Mouse (Mus musculus) common myeloid progenitor, adult 5-6 weeks (primary cell): ENCODE results near the gene Fhdc1. TPM values are rescaled to one million over a fixed set of nuclear protein-coding genes. Genes with fewer than 3 reads are reported as not detected.

Experiments used
- ATAC-seq: replicated peaks from 2 replicates; pipeline ENCODE4 v1.8.0; 2016; ENCODE audit warnings: low read depth, mild to moderate bottlenecking, moderate TSS enrichment, inconsistent platforms; ENCODE audit not compliant: poor library complexity, severe bottlenecking
- total RNA-seq: library from RNA; stranded (forward); fragments of 200-1000, 187-1606 nt; gene quantifications from 2 replicates; pipeline ENCODE4 v1.2.3, GENCODE M21; 2017

The Fhdc1 gene
- total RNA-seq, 1 experiment from 2014 or later: 0.64 TPM

DNA sequence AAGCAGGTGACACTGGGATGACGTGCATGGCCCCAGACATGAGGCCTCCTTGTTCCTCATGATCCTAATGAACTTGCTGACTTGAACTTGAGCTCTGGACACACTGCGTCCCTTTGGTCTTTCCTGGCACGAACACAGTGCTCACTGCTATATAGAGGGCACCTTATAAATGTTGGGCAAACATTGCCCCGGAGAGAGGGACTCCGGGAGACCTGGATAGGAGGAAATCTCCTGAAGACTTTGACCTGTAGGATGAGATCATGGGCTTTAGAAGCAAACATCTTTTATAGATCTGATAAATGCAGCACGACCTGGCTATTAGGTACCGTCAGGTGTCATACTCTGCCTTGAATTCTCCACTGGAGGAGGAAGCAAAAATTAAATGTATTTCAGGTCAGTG is 43.3 kb downstream of the Fhdc1 start:
- no peak for ATAC-seq

- no peak for ATAC-seq
Measured at GRCm38 (mm10) chr3:84435288-84436043, 44.8 kb downstream of the Fhdc1 start.

DNA sequence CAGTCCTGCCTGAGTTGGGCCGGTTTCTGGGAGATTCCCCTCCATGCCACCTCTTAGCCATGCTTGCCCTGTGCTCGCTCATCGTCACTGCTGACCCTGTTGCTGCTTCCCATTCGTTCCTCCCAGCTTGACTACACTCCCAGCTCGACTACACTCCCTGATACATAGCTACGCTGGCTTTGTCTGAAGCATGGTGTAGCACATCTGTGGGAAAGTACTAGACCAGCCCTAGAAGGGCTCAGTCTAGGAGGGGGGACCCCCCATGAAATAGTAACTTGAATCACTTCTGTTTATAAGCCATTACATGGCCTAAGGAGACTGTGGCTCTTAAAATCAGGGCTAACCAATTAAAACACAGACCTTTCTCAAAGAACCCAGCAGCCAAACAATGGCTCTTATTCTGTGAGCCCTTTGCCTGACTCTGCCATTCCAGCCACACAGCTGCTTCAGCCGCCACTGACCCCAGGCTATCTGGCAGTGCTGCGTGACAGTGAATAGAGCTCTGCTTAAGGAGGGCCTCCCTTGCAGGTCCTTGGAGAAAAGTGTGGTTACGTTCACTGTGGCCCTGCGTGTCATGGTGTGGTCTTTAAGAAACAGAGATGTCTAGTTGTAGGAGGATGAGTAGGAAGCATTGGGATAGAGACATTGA is 47.3 kb downstream of the Fhdc1 start:
- no peak for ATAC-seq

DNA sequence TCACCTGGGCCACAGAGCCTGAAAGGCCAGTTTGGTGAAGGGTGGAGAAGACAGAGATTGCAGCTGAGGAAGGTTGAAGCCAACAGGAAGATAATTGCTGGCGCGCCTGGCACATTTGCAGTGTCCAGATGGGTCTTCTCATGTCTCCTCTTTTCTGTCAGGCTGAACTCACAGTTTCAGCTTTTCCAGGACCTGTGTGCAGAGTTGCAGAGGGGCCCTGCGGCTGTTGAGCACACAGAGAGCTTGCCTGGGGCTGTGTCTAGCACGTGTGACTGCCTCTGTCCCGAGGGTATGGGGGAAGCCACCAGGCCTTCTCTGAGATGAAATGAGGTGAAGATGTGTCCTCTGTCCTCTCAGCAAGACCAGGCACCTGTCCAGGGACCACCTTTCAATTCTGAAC is 49.0 kb downstream of the Fhdc1 start:
- ATAC-seq: no peak

GRCm38 (mm10) chr3:84430152-84430551 is 50.1 kb downstream of the Fhdc1 start:
- peak; percentile 50 for ATAC-seq

DNA sequence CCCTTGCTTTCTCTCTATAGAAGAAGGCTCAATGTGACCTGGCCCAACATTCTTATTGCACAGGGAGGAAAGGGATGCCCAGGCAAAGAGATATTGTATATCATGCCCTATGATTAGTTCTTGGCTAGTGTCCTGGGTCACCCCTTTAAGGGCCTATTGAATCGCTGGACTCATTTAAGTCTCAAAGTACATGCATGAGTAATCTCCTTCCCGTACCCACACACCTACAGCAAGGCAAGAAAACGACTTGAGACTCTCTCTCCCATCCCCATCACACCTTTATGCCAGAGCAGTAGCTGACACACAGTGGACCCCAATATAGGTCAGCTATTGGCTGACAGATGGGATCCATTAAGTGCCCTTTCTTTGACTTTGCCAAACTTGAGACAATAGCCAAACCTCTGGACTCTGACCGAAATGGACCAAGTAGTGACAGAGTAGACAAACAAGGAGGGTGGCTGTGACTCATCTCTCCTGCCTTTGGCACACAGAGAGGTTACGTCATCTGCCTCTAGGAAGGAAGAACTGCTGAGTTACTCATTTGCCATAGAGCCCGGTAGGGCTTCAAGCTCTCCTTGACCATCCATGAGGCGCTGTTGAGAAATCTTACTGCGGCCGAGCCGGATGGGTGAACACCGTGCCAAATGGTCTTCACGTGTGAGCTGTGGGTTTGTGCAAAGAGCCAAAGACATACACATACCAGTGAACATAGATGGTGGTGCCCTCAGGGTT is 51.1 kb downstream of the Fhdc1 start:
- no peak for ATAC-seq

DNA sequence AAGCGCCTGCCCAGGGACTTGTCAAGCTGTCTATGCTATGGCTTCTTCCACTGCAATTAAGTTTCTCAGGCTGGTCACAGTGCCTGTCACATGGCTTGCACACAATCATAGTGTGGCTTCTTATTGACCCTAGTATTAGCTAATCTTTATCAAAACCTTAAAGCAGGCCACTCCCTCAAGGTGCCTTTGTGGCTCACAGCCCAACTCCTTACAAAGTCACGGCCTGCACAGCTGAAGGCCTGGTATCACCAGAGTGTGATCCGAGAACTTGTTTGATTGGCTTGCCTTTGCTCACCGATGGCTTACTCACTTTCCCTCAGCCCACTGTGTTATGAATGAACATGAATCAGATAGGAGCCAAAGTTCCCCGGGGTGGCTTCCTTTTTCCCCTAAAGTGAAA is 52.5 kb downstream of the Fhdc1 start:
- no peak for ATAC-seq

- no peak for ATAC-seq
Measured at GRCm38 (mm10) chr3:84422340-84422739, 57.9 kb downstream of the Fhdc1 start.

DNA sequence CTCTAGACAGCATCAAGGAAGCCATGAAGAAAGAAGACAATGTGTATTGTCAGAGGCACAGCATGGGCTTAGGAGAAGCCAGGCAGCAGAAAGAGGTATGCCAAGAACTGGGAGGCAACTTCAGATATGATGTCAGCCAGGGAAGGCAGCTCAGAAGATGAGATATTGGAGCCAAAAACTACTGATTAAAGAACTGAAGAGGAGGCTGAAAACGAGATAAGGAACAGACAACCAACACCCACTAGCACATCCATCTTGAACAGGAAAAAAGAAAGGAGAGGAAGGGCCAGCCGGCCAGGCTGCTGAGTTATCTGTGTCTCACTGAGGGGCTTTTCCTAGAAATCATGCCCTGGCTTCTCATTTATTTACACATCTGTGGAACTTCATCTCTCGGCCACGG is 66.4 kb downstream of the Fhdc1 start:
- ATAC-seq: no peak

- ATAC-seq: 0 out of 2 replicates have a peak, but pooled peaks have one; percentile 5
Measured at GRCm38 (mm10) chr3:84412920-84413319, 67.3 kb downstream of the Fhdc1 start.

DNA sequence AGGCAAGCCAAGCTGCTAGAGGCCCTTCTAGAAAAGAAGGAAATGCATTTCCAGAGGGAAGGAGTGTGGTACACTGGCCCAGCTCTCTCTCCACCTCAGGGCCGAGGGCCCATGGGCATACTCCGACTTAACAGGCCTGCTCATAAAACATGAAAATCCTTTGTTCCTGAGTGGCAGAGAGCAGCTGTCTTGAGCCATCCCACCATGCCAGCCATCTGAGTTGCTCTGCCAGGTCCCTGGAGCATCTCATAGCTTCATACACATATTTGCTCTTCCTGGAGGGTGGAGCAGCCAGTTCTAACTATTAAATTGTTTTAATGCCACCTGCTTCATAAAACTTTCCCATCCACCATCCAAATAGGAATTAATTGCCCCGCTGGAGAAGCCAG is 70.8 kb downstream of the Fhdc1 start:
- no peak for ATAC-seq

DNA sequence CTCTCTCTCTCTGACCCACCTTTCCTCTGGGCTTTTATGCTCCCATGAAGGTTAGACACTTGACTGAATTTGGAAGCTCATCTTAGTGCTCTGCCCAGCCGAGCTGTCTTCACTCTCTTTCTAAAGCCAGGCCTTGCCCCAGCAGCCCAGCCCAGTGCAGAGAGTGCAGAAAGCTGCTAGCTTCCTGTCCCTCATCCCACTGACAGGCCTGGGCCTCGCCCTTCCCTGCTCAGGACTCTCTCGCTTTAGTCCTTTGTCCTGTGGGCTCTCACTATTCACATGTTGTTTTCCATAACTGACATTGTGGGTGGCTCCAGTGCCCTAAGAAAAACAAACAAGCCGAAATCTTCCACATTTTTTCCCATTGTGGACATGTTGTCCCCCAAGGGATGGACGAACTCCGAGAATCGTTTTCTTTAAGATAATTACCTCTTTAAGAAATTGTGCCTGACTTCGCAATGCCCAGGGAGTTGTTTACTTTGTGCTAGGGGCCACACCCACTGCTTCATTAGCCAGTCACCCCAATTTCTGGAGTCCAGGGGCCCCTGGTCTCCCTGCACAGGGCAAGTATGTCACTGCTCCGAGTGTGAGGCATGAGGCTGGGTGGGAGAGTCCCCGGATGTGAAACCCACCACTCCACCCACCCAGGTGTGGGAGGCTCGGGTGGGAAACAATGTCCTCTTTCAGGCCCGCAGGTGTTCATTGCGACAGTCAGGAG is 71.3 kb downstream of the Fhdc1 start:
- no peak for ATAC-seq

- ATAC-seq: no peak
Measured at GRCm38 (mm10) chr3:84405523-84405922, 74.7 kb downstream of the Fhdc1 start.

DNA sequence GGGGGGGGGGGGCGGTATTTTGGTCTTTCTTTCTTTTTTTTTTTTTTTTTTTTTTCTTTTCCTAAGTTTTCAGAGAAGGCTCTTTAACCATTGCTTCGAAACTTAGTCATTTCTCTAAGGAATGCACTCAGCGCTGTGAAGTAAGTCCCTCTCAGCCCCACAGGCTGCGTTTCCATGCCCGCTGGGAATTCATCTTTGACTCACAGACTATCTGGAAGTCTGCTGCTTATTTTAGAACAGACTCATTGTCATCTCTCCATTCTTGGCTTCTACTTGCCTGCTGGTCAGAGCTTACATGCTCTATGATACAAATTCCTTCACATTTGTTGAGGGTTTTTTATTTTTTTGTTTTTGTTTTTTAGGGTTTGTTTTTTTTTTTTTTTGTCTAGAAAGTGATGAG is 76.8 kb downstream of the Fhdc1 start:
- no peak for ATAC-seq

GRCm38 (mm10) chr3:84402716-84403115 is 77.5 kb downstream of the Fhdc1 start:
- ATAC-seq: no peak; the same call in 1 of the 2 replicates

- ATAC-seq: no peak
Measured at GRCm38 (mm10) chr3:84397976-84398375, 82.3 kb downstream of the Fhdc1 start.

DNA sequence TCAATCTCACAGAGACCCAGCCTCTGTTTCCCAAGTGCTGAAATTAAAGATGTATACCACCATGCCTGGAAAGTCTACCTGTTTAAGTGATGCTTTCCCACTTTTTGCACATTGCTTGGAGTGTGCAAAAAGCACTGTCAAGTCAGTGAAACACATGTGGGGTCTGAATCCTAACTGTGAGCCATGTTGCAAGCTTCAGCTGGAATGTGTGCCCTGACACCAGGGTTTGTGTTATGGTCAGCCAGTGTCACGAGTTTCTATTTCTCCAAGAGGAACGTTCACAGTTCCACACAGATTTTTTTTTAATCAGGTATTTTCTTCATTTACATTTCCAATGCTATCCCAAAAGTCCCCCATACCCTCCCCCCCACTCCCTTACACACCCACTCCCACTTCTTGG is 84.0 kb downstream of the Fhdc1 start:
- no peak for ATAC-seq

DNA sequence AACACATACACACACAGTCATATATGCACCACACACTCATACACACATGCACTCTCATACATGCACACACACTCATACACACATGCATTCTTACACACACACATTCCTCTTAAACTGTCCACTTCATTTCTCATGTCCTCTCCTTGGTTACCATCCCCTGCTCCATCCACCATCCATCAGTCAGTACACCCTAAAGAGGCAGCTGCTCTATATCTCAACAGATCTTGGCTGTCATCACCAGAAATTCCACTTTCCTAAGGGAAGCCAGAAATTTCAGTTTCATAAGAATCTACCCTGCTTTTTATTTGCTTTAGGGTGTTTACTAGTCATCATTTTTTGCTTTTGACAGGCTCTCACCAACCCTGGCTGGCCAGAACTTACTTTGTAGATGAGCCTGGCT is 84.4 kb downstream of the Fhdc1 start:
- no peak for ATAC-seq

- ATAC-seq: no peak
Measured at GRCm38 (mm10) chr3:84394841-84395447, 85.3 kb downstream of the Fhdc1 start.
